Mouse (Mus musculus): ENCODE data around the gene Rpl22.

DNA sequence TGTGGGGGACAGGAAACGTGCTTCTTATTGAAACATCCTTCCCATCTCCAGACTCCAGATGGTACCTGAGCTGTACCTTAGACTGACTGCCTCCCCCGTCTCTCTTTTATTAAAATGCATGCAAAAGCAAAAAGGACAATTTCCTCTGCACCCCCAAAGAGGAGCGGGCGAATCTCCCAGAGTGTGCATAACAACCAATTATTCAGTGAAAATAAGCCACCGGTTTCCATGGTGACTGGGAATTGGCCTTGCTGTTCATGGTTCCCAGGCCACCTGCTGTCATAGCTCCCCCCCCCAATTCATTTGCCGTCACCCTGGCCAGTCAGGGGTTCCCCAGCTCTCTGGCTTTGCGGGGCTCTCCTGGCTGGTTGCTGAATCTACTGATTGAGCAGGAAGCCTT, 39.7 kb downstream of the Rpl22 start:
- TF ChIP-seq CTCF (IDR thresholded peaks at IDR 0.05; ENCODE audit: control insufficient read depth, insufficient read depth, low read length) (no peak), POLR2A (IDR thresholded peaks at IDR 0.05; ENCODE audit: borderline replicate concordance, control insufficient read depth, low read depth, low read length) (no peak)

Data from bone marrow, adult 2 months (tissue).